Mouse (Mus musculus): ENCODE results near the gene Med15.

Gene Med15

GRCm38 (mm10) chr16:17649925-17650605 is 82.6 kb downstream of the Med15 start:
- no peak for DNase-seq (ENCODE audit: low read depth, low spot score)

GRCm38 (mm10) chr16:17647566-17648340 is 84.9 kb downstream of the Med15 start:
- no peak for DNase-seq (ENCODE audit: low read depth, low spot score)

- DNase-seq (ENCODE audit: low read depth, low spot score) = no peak
Measured at GRCm38 (mm10) chr16:17647156-17647555, 85.5 kb downstream of the Med15 start.

- peak; percentile 85 for DNase-seq (ENCODE audit: low read depth, low spot score)
Measured at GRCm38 (mm10) chr16:17646310-17647114, 86.2 kb downstream of the Med15 start, which contains the start of gene Ccdc74a. Gene Ccdc74a, plus strand, starts transcription at chr16:17646470.

- no peak for DNase-seq (ENCODE audit: low read depth, low spot score)
Measured at GRCm38 (mm10) chr16:17643437-17643990, 89.2 kb downstream of the Med15 start.

- no peak for DNase-seq (ENCODE audit: low read depth, low spot score)
Measured at GRCm38 (mm10) chr16:17642311-17642710, 90.4 kb downstream of the Med15 start.

GRCm38 (mm10) chr16:17641301-17641700 is 91.4 kb downstream of the Med15 start:
- no peak for DNase-seq (ENCODE audit: low read depth, low spot score)

GRCm38 (mm10) chr16:17640706-17641105 is 92.0 kb downstream of the Med15 start:
- DNase-seq (ENCODE audit: low read depth, low spot score) = no peak

GRCm38 (mm10) chr16:17639951-17640350 is 92.7 kb downstream of the Med15 start:
- DNase-seq (ENCODE audit: low read depth, low spot score) = no peak

- no peak for DNase-seq (ENCODE audit: low read depth, low spot score)
Measured at GRCm38 (mm10) chr16:17639081-17639480, 93.6 kb downstream of the Med15 start.

GRCm38 (mm10) chr16:17638036-17638628 is 94.6 kb downstream of the Med15 start:
- no peak for DNase-seq (ENCODE audit: low read depth, low spot score)

GRCm38 (mm10) chr16:17637610-17638009 is 95.1 kb downstream of the Med15 start:
- no peak for DNase-seq (ENCODE audit: low read depth, low spot score)

- DNase-seq (ENCODE audit: low read depth, low spot score) = no peak
Measured at GRCm38 (mm10) chr16:17636904-17637303, 95.8 kb downstream of the Med15 start.

GRCm38 (mm10) chr16:17633481-17634181 is 99.1 kb downstream of the Med15 start:
- no peak for DNase-seq (ENCODE audit: low read depth, low spot score)

- no peak for DNase-seq (ENCODE audit: low read depth, low spot score)
Measured at GRCm38 (mm10) chr16:17632580-17632979, 100.1 kb downstream of the Med15 start.

GRCm38 (mm10) chr16:17626269-17626555 is 106.5 kb downstream of the Med15 start:
- no peak for DNase-seq (ENCODE audit: low read depth, low spot score)

- DNase-seq (ENCODE audit: low read depth, low spot score) = peak; percentile 40
Measured at GRCm38 (mm10) chr16:17625488-17626268, 107.0 kb downstream of the Med15 start.

GRCm38 (mm10) chr16:17621936-17622335 is 110.8 kb downstream of the Med15 start:
- no peak for DNase-seq (ENCODE audit: low read depth, low spot score)

GRCm38 (mm10) chr16:17619198-17620105 is 113.2 kb downstream of the Med15 start, which contains the start of gene Smpd4:
Gene Smpd4, plus strand, starts transcription at chr16:17619354.
- peak; percentile 92 for DNase-seq (ENCODE audit: low read depth, low spot score)

All from CD4-positive, CD25-positive, alpha-beta regulatory T cell, adult 2 months (primary cell).